Mouse (Mus musculus) kidney, adult 2 months (tissue): ENCODE results near the gene Cyp4a32.
"Not testable (repeated sequence)": the region's sequence is repeated elsewhere in the genome, so short reads cannot be mapped to it uniquely, and the experiment has no call there.

ENCODE experiments used
- CTCF ChIP-seq: fragments of 200-500 bp; conservative IDR thresholded peaks from 2 replicates; pipeline ENCODE4 v1.5.1; 2011; ENCODE audit warnings: low read depth, mild to moderate bottlenecking, control low read depth, low read length, moderate library complexity, mixed read lengths; ENCODE audit not compliant: insufficient read depth, insufficient read length
- POLR2A ChIP-seq: fragments of 200-500 bp; IDR thresholded peaks from one replicate; pipeline ENCODE4 v1.6.1; 2011; ENCODE audit warnings: low read depth, low read length, control low read depth

- not testable (repeated sequence) for TF ChIP-seq CTCF, POLR2A
Observed at GRCm38 (mm10) chr4:115625560-115625959, 24.8 kb downstream of the Cyp4a32 start.
